ENCODE assay signal across 16 mouse cellular contexts in genomic region chr17:44612641-44613040, GRCm38 (mm10).
DNase-seq lines count a peak whose midpoint lies in the region; ATAC-seq and TF ChIP-seq lines count a peak whose summit lies in the region.
"Had no signal": no experiment of that assay in that cellular context is flagged by ENCODE, and none has a peak within 500 bp of the region (broad histone marks: within the 10 kb centered on the region; RNA-seq: fewer than 3 reads in every experiment).

No protein-coding gene starts in this region.

- no peak overlapping the region for H3K4me2 ChIP-seq in kidney, postnatal 0 days (ENCODE audit: low read length)
- H3K4me2 ChIP-seq in kidney, embryonic 15.5 days: no peak overlapping the region
- H3K4me2 ChIP-seq: heart, embryonic 15.5 days; hindbrain, embryonic 13.5 days; limb, embryonic 12.5 days had no signal

- 45% methylated on average over 8 of the region's 8 CpGs for WGBS in kidney, postnatal 0 days
- 41% methylated on average over 8 of the region's 8 CpGs for WGBS in kidney, embryonic 15.5 days
- WGBS in embryonic facial prominence, embryonic 10.5 days: 49% methylated on average over 8 of the region's 8 CpGs

- H3K27me3 ChIP-seq in kidney, postnatal 0 days (ENCODE audit: insufficient read depth, low read length): no peaks in the 10 kb centered on the region
- 0 out of 2 replicates have a peak, but pooled peaks cover 3% of the 10 kb centered on the region for H3K27me3 ChIP-seq in kidney, embryonic 15.5 days
- H3K27me3 ChIP-seq in embryonic facial prominence, embryonic 10.5 days (replicated peaks; ENCODE audit: low read depth, poor library complexity, severe bottlenecking): 0 out of 2 replicates have a peak, but pooled peaks cover 5% of the 10 kb centered on the region
- H3K27me3 ChIP-seq: heart, embryonic 15.5 days; hindbrain, embryonic 13.5 days had no signal

- no peaks in the 10 kb centered on the region for H3K36me3 ChIP-seq in kidney, postnatal 0 days (ENCODE audit: insufficient read depth, low read length)
- H3K36me3 ChIP-seq in kidney, embryonic 15.5 days: no peaks in the 10 kb centered on the region
- H3K36me3 ChIP-seq in embryonic facial prominence, embryonic 10.5 days (replicated peaks): no peaks in the 10 kb centered on the region
- H3K36me3 ChIP-seq: heart, embryonic 15.5 days; hindbrain, embryonic 13.5 days; limb, embryonic 12.5 days had no signal

- intact Hi-C loops in gastrocnemius, postnatal 36 days (cut with DNase I): no loop called here

- H3K9ac ChIP-seq in kidney, postnatal 0 days (ENCODE audit: low read depth, low read length): no peak overlapping the region
- no peak overlapping the region for H3K9ac ChIP-seq in kidney, embryonic 15.5 days
- H3K9ac ChIP-seq: heart, embryonic 15.5 days; hindbrain, embryonic 13.5 days; limb, embryonic 12.5 days had no signal

- DNase-seq in kidney, postnatal 0 days (ENCODE audit: low spot score): peak; percentile 43
- DNase-seq in CD4-positive helper T cell, adult 2 months (ENCODE audit: low read depth, low spot score): peak; percentile 68
- DNase-seq in ES-CJ7 (ENCODE audit: low read depth, low spot score): peak; percentile 23
- peak; percentile 41 for DNase-seq in embryonic facial prominence, embryonic 10.5 days (ENCODE audit: low spot score)
- no peak for DNase-seq in gastrocnemius, postnatal 36 days
- DNase-seq in urinary bladder, adult 2 months (ENCODE audit: low spot score): no peak
- DNase-seq: heart, adult 11 months; right cerebral cortex, postnatal 14 days; thymus, adult 18-20 months had no signal

- ATAC-seq in kidney, postnatal 0 days (replicated peaks; ENCODE audit: low FRiP score, low read depth): no peak
- ATAC-seq in kidney, embryonic 15.5 days (replicated peaks; ENCODE audit: low FRiP score): no peak
- no peak for ATAC-seq in granulocyte monocyte progenitor cell, adult 5-6 weeks (replicated peaks; ENCODE audit: poor library complexity, severe bottlenecking)
- ATAC-seq: CD4-positive, CD25-positive, alpha-beta regulatory T cell, adult 4 months; intestine, postnatal 0 days had no signal

- no peaks in the 10 kb centered on the region for H3K9me3 ChIP-seq in kidney, postnatal 0 days (replicated peaks; ENCODE audit: low read length)
- H3K9me3 ChIP-seq in kidney, embryonic 15.5 days (replicated peaks): no peaks in the 10 kb centered on the region
- no peaks in the 10 kb centered on the region for H3K9me3 ChIP-seq in embryonic facial prominence, embryonic 10.5 days
- H3K9me3 ChIP-seq: heart, embryonic 15.5 days; hindbrain, embryonic 13.5 days; limb, embryonic 12.5 days had no signal

- no peaks in the 10 kb centered on the region for H3K4me1 ChIP-seq in kidney, postnatal 0 days (replicated peaks; ENCODE audit: insufficient read depth, low read length)
- H3K4me1 ChIP-seq in kidney, embryonic 15.5 days: peaks cover 11% of the 10 kb centered on the region
- H3K4me1 ChIP-seq in embryonic facial prominence, embryonic 10.5 days: peaks cover 50% of the 10 kb centered on the region
- H3K4me1 ChIP-seq: heart, embryonic 15.5 days had no signal

- H3K4me3 ChIP-seq in kidney, postnatal 0 days (replicated peaks; ENCODE audit: low read depth, low read length): no peak overlapping the region
- H3K4me3 ChIP-seq in kidney, embryonic 15.5 days (replicated peaks): no peak overlapping the region
- no peak overlapping the region for H3K4me3 ChIP-seq in embryonic facial prominence, embryonic 10.5 days
- H3K4me3 ChIP-seq: heart, embryonic 15.5 days; hindbrain, embryonic 13.5 days; limb, embryonic 12.5 days had no signal

- no peak overlapping the region; the same call in 1 of the 2 replicates for H3K27ac ChIP-seq in kidney, postnatal 0 days
- H3K27ac ChIP-seq in kidney, embryonic 15.5 days: no peak overlapping the region
- peak overlapping the region; percentile 44; the same call in 1 of the 2 replicates for H3K27ac ChIP-seq in embryonic facial prominence, embryonic 10.5 days (replicated peaks)
- H3K27ac ChIP-seq: heart, embryonic 15.5 days; hindbrain, embryonic 13.5 days; limb, embryonic 12.5 days had no signal

- TF ChIP-seq CTCF in kidney, postnatal 0 days (IDR thresholded peaks at IDR 0.05; ENCODE audit: low read depth): no peak

Comparison
In these comparisons a context has a peak if more than half of its experiments do, and no peak if none do; other contexts are left out.
1. DNase-seq: peak in kidney, postnatal 0 days (single experiment), CD4-positive helper T cell, adult 2 months (single experiment), ES-CJ7 (single experiment) and embryonic facial prominence, embryonic 10.5 days (single experiment); none in gastrocnemius, postnatal 36 days (0 of 2) and urinary bladder, adult 2 months (single experiment).